Mouse (Mus musculus): ENCODE measurements around the gene Slc12a3.

DNA sequence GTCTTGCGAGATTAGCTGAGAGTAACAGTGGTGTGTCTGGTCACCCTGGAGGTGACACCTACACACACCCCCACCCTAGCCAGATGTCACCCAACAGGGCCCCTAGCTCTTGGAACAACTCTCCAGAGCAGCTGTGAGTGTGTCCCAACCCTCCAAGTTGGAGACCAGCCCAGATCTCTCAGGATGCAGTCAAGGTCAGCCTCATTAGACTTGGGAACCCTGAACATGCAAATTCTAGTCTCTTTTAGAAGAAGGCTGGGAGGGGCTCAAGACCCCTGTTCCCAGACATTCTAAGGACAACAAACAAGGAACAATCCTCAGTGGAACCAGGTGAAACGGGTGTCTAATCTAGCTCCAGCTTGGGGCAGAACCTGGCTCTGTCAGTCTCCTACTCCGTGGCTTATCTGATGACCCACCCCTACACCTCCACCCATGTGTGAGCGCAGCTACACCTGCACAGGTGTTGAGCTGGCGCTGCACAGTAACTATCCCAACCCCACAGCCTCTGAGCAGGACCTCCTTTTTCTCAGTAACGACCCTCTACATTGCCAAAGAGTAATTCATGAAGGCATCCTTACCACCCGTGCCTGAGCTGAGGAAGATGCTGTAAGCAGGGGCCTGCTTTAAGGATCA, 33.7 kb downstream of the Slc12a3 start:
- TF ChIP-seq EP300 (IDR thresholded peaks at IDR 0.05; ENCODE audit: insufficient read depth, low read depth, low read length) (peak; percentile 62; the same call in 1 of the 2 replicates), CTCF (IDR thresholded peaks at IDR 0.05) (no peak), POLR2A (IDR thresholded peaks at IDR 0.05; ENCODE audit: insufficient read depth, low read depth, low read length) (no peak)
